Mouse (Mus musculus): ENCODE data around the gene Cyp8b1.

DNA sequence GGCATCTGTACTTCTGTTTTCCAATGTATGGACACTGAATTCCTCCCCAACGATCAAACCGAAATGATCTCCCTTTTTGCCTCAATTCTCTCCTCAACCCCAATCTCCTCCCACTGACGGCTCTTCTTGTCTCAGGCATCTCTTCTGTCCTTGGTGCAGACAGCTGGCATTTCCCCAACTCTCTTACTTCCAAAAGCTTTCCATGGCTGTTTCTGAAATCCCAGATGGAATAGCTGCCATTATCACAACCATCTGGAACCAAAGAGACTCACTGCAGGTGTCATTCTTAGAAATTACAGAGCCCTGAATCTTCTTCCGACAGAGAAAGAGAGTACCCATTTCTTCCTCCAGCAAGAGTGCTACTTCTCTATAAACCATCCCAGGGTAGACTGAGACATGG, 18.8 kb upstream of the Cyp8b1 start:
- no peak for TF ChIP-seq POLR2A (IDR thresholded peaks at IDR 0.05; ENCODE audit: insufficient read length, low read depth)
- TF ChIP-seq MYOG (IDR thresholded peaks at IDR 0.05; ENCODE audit: control insufficient read depth in 1 of 3, insufficient read depth in 1 of 3, insufficient read length in 2 of 3, low read depth in 2 of 3): no peak
- no peak for TF ChIP-seq MAX (IDR thresholded peaks at IDR 0.05; ENCODE audit: low read depth)
- no peak for TF ChIP-seq TCF12 (IDR thresholded peaks at IDR 0.05; ENCODE audit: insufficient read depth, poor library complexity, severe bottlenecking)
- no peak for TF ChIP-seq POLR2AphosphoS2 (IDR thresholded peaks at IDR 0.05; ENCODE audit: insufficient read length, low read depth)
